Mouse (Mus musculus) MEL (cell line): ENCODE measurements around the gene Dstyk.

Source experiments
- CTCF ChIP-seq, 3 experiments: IDR thresholded peaks in 2 of 3; conservative IDR thresholded peaks in 1 of 3; 2 replicates each; pipeline ENCODE4 v1.5.1; 2011 to 2012; ENCODE audit warnings: low read length in 3 of 3, low read depth in 2 of 3, mild to moderate bottlenecking in 2 of 3, improper control_type of control experiment in 1 of 3, inconsistent platforms in 1 of 3, mixed read lengths in 1 of 3, moderate library complexity in 1 of 3; ENCODE audit not compliant: control insufficient read depth in 1 of 3, insufficient read depth in 1 of 3, poor library complexity in 1 of 3, severe bottlenecking in 1 of 3
- GABPA ChIP-seq: IDR thresholded peaks from 2 replicates; pipeline ENCODE4 v1.6.1; 2012; ENCODE audit warnings: low read depth, mild to moderate bottlenecking, inconsistent platforms, low read length, improper control_type of control experiment, moderate library complexity
- JUND ChIP-seq: IDR thresholded peaks from 2 replicates; pipeline ENCODE4 v1.6.1; 2011; ENCODE audit warnings: low read depth, mild to moderate bottlenecking, improper control_type of control experiment, low read length
- POLR2A ChIP-seq, 2 experiments: IDR thresholded peaks; 2 replicates each; pipeline ENCODE4 v1.6.1; 2011 to 2012; ENCODE audit warnings: low read length in 2 of 2, mild to moderate bottlenecking in 2 of 2, control low read depth in 1 of 2, improper control_type of control experiment in 1 of 2, low read depth in 1 of 2, moderate library complexity in 1 of 2; ENCODE audit not compliant: control insufficient read depth in 1 of 2, insufficient read depth in 1 of 2, poor library complexity in 1 of 2

GRCm38 (mm10) chr1:132430818-132431217, 13.5 kb downstream of the Dstyk start:
- no peak for TF ChIP-seq GABPA
- TF ChIP-seq JUND = no peak
- no peak for TF ChIP-seq POLR2A (IDR thresholded peaks at IDR 0.05; ENCODE audit: control insufficient read depth in 1 of 2, insufficient read depth in 1 of 2, low read depth in 1 of 2, low read length in 2 of 2, poor library complexity in 1 of 2)
- TF ChIP-seq CTCF (IDR thresholded peaks at IDR 0.05 in 2 of 3, conservative IDR thresholded peaks at IDR 0.05 in 1 of 3; ENCODE audit: control insufficient read depth in 1 of 3, insufficient read depth in 1 of 3, low read depth in 2 of 3, low read length in 3 of 3, poor library complexity in 1 of 3, severe bottlenecking in 1 of 3) = no peak
